Mouse (Mus musculus): Measurements from ENCODE around the gene Gpr39. TPM values are rescaled to one million over a fixed set of nuclear protein-coding genes. Genes with fewer than 3 reads are reported as not detected.

Gpr39 gene
- total RNA-seq, 1 experiment: 1.7 TPM

- Histone ChIP-seq H3K27ac (ENCODE audit: insufficient read depth, low read depth, low read length, poor library complexity, severe bottlenecking) (no peak overlapping the region), H3K9ac (ENCODE audit: insufficient read depth, low read depth, low read length, poor library complexity, severe bottlenecking) (no peak overlapping the region), H3K4me1 (ENCODE audit: control insufficient read depth in 2 of 2, insufficient read depth in 2 of 2, low read length in 2 of 2, poor library complexity in 1 of 2) (no peaks in the 10 kb centered on the region), H3K4me3 (ENCODE audit: insufficient read depth in 1 of 2, low read depth in 1 of 2, low read length in 2 of 2, poor library complexity in 1 of 2, severe bottlenecking in 1 of 2) (no peak overlapping the region), H3K9me3 (ENCODE audit: control insufficient read depth, insufficient read depth, low read depth, low read length) (no peaks in the 10 kb centered on the region), H3K36me3 (ENCODE audit: control insufficient read depth, insufficient read depth, low read length, poor library complexity, severe bottlenecking) (no peaks in the 10 kb centered on the region)
- in situ Hi-C loops (cut with MboI; ENCODE audit: low sequenced_read_pairs in 2 of 2, unreplicated experiment in 2 of 2): no loop called here
- TF ChIP-seq HCFC1 (IDR thresholded peaks at IDR 0.05; ENCODE audit: borderline replicate concordance, insufficient read depth, low read length): no peak
- TF ChIP-seq ZNF384 (IDR thresholded peaks at IDR 0.05; ENCODE audit: low read depth, low read length): no peak
- TF ChIP-seq CHD2 (IDR thresholded peaks at IDR 0.05; ENCODE audit: low read depth, low read length): no peak
- no peak for TF ChIP-seq MAFK (IDR thresholded peaks at IDR 0.05; ENCODE audit: insufficient read depth, low read depth, low read length)
- TF ChIP-seq ZC3H11A (IDR thresholded peaks at IDR 0.05; ENCODE audit: borderline replicate concordance, low read depth, low read length): no peak
- no peak for DNase-seq (ENCODE audit: low read depth, low spot score)
These were observed 123.7 kb downstream of the Gpr39 start for GRCm38 (mm10) chr1:125800506-125800905.

- H3K36me3 ChIP-seq (ENCODE audit: control insufficient read depth, insufficient read depth, low read length, poor library complexity, severe bottlenecking): no peaks in the 10 kb centered on the region
- H3K27ac ChIP-seq (ENCODE audit: insufficient read depth, low read depth, low read length, poor library complexity, severe bottlenecking): no peak overlapping the region
- DNase-seq (ENCODE audit: low read depth, low spot score): no peak
- no peaks in the 10 kb centered on the region for H3K9me3 ChIP-seq (ENCODE audit: control insufficient read depth, insufficient read depth, low read depth, low read length)
- no peaks in the 10 kb centered on the region for H3K4me1 ChIP-seq (ENCODE audit: control insufficient read depth in 2 of 2, insufficient read depth in 2 of 2, low read length in 2 of 2, poor library complexity in 1 of 2)
- H3K4me3 ChIP-seq (ENCODE audit: insufficient read depth in 1 of 2, low read depth in 1 of 2, low read length in 2 of 2, poor library complexity in 1 of 2, severe bottlenecking in 1 of 2): no peak overlapping the region
- in situ Hi-C loops (cut with MboI; ENCODE audit: low sequenced_read_pairs in 2 of 2, unreplicated experiment in 2 of 2): no loop called here
- H3K9ac ChIP-seq (ENCODE audit: insufficient read depth, low read depth, low read length, poor library complexity, severe bottlenecking): no peak overlapping the region
- TF ChIP-seq HCFC1 (IDR thresholded peaks at IDR 0.05; ENCODE audit: borderline replicate concordance, insufficient read depth, low read length): no peak
- no peak for TF ChIP-seq CHD2 (IDR thresholded peaks at IDR 0.05; ENCODE audit: low read depth, low read length)
- no peak for TF ChIP-seq MAFK (IDR thresholded peaks at IDR 0.05; ENCODE audit: insufficient read depth, low read depth, low read length)
- no peak for TF ChIP-seq ZNF384 (IDR thresholded peaks at IDR 0.05; ENCODE audit: low read depth, low read length)
- no peak for TF ChIP-seq ZC3H11A (IDR thresholded peaks at IDR 0.05; ENCODE audit: borderline replicate concordance, low read depth, low read length)
These were observed 131.6 kb downstream of the Gpr39 start for GRCm38 (mm10) chr1:125808426-125808825.

- Histone ChIP-seq H3K36me3 (ENCODE audit: control insufficient read depth, insufficient read depth, low read length, poor library complexity, severe bottlenecking) (no peaks in the 10 kb centered on the region), H3K27ac (ENCODE audit: insufficient read depth, low read depth, low read length, poor library complexity, severe bottlenecking) (no peak overlapping the region), H3K9me3 (ENCODE audit: control insufficient read depth, insufficient read depth, low read depth, low read length) (no peaks in the 10 kb centered on the region), H3K4me3 (ENCODE audit: insufficient read depth in 1 of 2, low read depth in 1 of 2, low read length in 2 of 2, poor library complexity in 1 of 2, severe bottlenecking in 1 of 2) (no peak overlapping the region), H3K4me1 (ENCODE audit: control insufficient read depth in 2 of 2, insufficient read depth in 2 of 2, low read length in 2 of 2, poor library complexity in 1 of 2) (no peaks in the 10 kb centered on the region), H3K9ac (ENCODE audit: insufficient read depth, low read depth, low read length, poor library complexity, severe bottlenecking) (no peak overlapping the region)
- TF ChIP-seq ZNF384 (IDR thresholded peaks at IDR 0.05; ENCODE audit: low read depth, low read length): no peak
- no peak for TF ChIP-seq HCFC1 (IDR thresholded peaks at IDR 0.05; ENCODE audit: borderline replicate concordance, insufficient read depth, low read length)
- TF ChIP-seq CHD2 (IDR thresholded peaks at IDR 0.05; ENCODE audit: low read depth, low read length): no peak
- TF ChIP-seq ZC3H11A (IDR thresholded peaks at IDR 0.05; ENCODE audit: borderline replicate concordance, low read depth, low read length): no peak
- TF ChIP-seq MAFK (IDR thresholded peaks at IDR 0.05; ENCODE audit: insufficient read depth, low read depth, low read length): no peak
- in situ Hi-C loops (cut with MboI; ENCODE audit: low sequenced_read_pairs in 2 of 2, unreplicated experiment in 2 of 2): no loop called here
- no peak for DNase-seq (ENCODE audit: low read depth, low spot score)
These were observed 136.5 kb downstream of the Gpr39 start for GRCm38 (mm10) chr1:125813141-125813782.

- Histone ChIP-seq H3K27ac (ENCODE audit: insufficient read depth, low read depth, low read length, poor library complexity, severe bottlenecking) (no peak overlapping the region), H3K36me3 (ENCODE audit: control insufficient read depth, insufficient read depth, low read length, poor library complexity, severe bottlenecking) (no peaks in the 10 kb centered on the region), H3K9me3 (ENCODE audit: control insufficient read depth, insufficient read depth, low read depth, low read length) (no peaks in the 10 kb centered on the region), H3K4me3 (ENCODE audit: insufficient read depth in 1 of 2, low read depth in 1 of 2, low read length in 2 of 2, poor library complexity in 1 of 2, severe bottlenecking in 1 of 2) (no peak overlapping the region), H3K4me1 (ENCODE audit: control insufficient read depth in 2 of 2, insufficient read depth in 2 of 2, low read length in 2 of 2, poor library complexity in 1 of 2) (no peaks in the 10 kb centered on the region), H3K9ac (ENCODE audit: insufficient read depth, low read depth, low read length, poor library complexity, severe bottlenecking) (no peak overlapping the region)
- in situ Hi-C loops (cut with MboI; ENCODE audit: low sequenced_read_pairs in 2 of 2, unreplicated experiment in 2 of 2): no loop called here
- no peak for TF ChIP-seq ZC3H11A (IDR thresholded peaks at IDR 0.05; ENCODE audit: borderline replicate concordance, low read depth, low read length)
- no peak for TF ChIP-seq ZNF384 (IDR thresholded peaks at IDR 0.05; ENCODE audit: low read depth, low read length)
- TF ChIP-seq HCFC1 (IDR thresholded peaks at IDR 0.05; ENCODE audit: borderline replicate concordance, insufficient read depth, low read length): no peak
- TF ChIP-seq CHD2 (IDR thresholded peaks at IDR 0.05; ENCODE audit: low read depth, low read length): no peak
- no peak for TF ChIP-seq MAFK (IDR thresholded peaks at IDR 0.05; ENCODE audit: insufficient read depth, low read depth, low read length)
- no peak for DNase-seq (ENCODE audit: low read depth, low spot score)
These were observed 144.3 kb downstream of the Gpr39 start for GRCm38 (mm10) chr1:125821101-125821500.

Data from ES-E14 (cell line).